Mouse (Mus musculus) small intestine, adult 2 months (tissue): ENCODE measurements around the gene Rimbp3.

Experiments
- CTCF ChIP-seq: fragments of 200-500 bp; IDR thresholded peaks from 2 replicates; pipeline ENCODE4 v1.5.1; 2012; ENCODE audit warnings: low read depth, mild to moderate bottlenecking, control low read depth, inconsistent platforms, low read length, moderate library complexity, mixed read lengths; ENCODE audit not compliant: insufficient replicate concordance, insufficient read length; ENCODE audit errors: extremely low read depth
- POLR2A ChIP-seq: fragments of 200-500 bp; IDR thresholded peaks from 2 replicates; pipeline ENCODE4 v1.6.1; 2012; ENCODE audit warnings: low read depth, mild to moderate bottlenecking, control low read depth, inconsistent platforms, low read length, moderate library complexity

DNA sequence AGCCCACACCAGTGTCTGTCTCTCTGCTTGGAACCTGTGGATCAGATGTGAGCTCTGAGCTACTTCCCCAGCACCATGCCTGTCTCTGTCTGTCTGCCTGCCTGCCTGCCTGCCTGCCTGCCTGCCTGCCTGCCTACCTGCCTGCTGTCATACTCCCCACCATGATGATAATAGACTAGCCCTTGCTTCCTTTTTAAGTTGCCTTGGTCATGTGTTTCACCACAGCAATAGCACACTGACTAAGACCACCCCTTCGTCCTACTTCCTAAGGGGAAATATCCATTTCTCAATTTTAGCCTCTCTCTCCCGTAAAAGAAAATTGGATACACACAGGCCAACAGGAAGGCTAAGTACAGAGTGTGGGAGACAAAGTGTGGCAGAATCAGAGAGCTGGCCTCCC is 26.3 kb upstream of the Rimbp3 start:
- TF ChIP-seq POLR2A (no peak), CTCF (no peak)
